In genomic region chr9:121199146-121199685, GRCm38 (mm10) we compare ENCODE assay signal across 4 mouse cellular contexts.
A peak's percentile ranks its signal among the peaks of the same experiment; 100 is the strongest.
DNase-seq lines count a peak whose midpoint lies in the region; ATAC-seq and TF ChIP-seq lines count a peak whose summit lies in the region.
"Not testable (repeated sequence)": the region's sequence is repeated elsewhere in the genome, so short reads cannot be mapped to it uniquely, and the experiment has no call there.

No protein-coding gene starts in this region.

- DNase-seq in heart, adult 11 months: peak; percentile 77
- DNase-seq in intestine, embryonic 14.5 days (ENCODE audit: low spot score): peak; percentile 29
- peak; percentile 7 for DNase-seq in liver, postnatal 0 days
- DNase-seq in stomach, postnatal 0 days (ENCODE audit: low spot score): peak; percentile 6

- not testable (repeated sequence) for H3K4me3 ChIP-seq in intestine, embryonic 14.5 days (ENCODE audit: low read depth, low read length); liver, postnatal 0 days (ENCODE audit: low read depth, low read length); stomach, postnatal 0 days (ENCODE audit: low read depth, low read length)

- 89% methylated on average over 5 of the region's 5 CpGs for WGBS in intestine, embryonic 14.5 days
- WGBS in liver, postnatal 0 days (ENCODE audit: insufficient replicate concordance): 68% methylated on average over 5 of the region's 5 CpGs
- WGBS in stomach, postnatal 0 days: 92% methylated on average over 5 of the region's 5 CpGs

- not testable (repeated sequence) for H3K27me3 ChIP-seq in intestine, embryonic 14.5 days (replicated peaks; ENCODE audit: control insufficient read depth, insufficient read depth, low read length); liver, postnatal 0 days (ENCODE audit: insufficient read depth, low read length); stomach, postnatal 0 days (ENCODE audit: control insufficient read depth, insufficient read depth, low read length)

- not testable (repeated sequence) for H3K4me1 ChIP-seq in intestine, embryonic 14.5 days (replicated peaks; ENCODE audit: control insufficient read depth, insufficient read depth, low read length); liver, postnatal 0 days (ENCODE audit: insufficient read depth); stomach, postnatal 0 days (replicated peaks; ENCODE audit: control insufficient read depth, insufficient read depth)

- not testable (repeated sequence) for H3K9me3 ChIP-seq in intestine, embryonic 14.5 days (ENCODE audit: control insufficient read depth, low read length); liver, postnatal 0 days (ENCODE audit: low read length); stomach, postnatal 0 days (ENCODE audit: control insufficient read depth, low read length)

- H3K4me2 ChIP-seq in intestine, embryonic 14.5 days (ENCODE audit: low read length); liver, postnatal 0 days (ENCODE audit: low read depth, low read length); stomach, postnatal 0 days (replicated peaks; ENCODE audit: low read depth): not testable (repeated sequence)

- TF ChIP-seq EP300 in liver, postnatal 0 days (IDR thresholded peaks at IDR 0.05; ENCODE audit: low read depth); stomach, postnatal 0 days (optimal IDR thresholded peaks at IDR 0.05): not testable (repeated sequence)

- H3K9ac ChIP-seq in intestine, embryonic 14.5 days (ENCODE audit: low read length); liver, postnatal 0 days (replicated peaks); stomach, postnatal 0 days (ENCODE audit: low read length): not testable (repeated sequence)

- TF ChIP-seq CTCF in liver, postnatal 0 days (IDR thresholded peaks at IDR 0.05; ENCODE audit: low read depth); stomach, postnatal 0 days (IDR thresholded peaks at IDR 0.05; ENCODE audit: low read depth): not testable (repeated sequence)

- not testable (repeated sequence) for H3K27ac ChIP-seq in intestine, embryonic 14.5 days (ENCODE audit: low read depth); liver, postnatal 0 days (ENCODE audit: low read depth); stomach, postnatal 0 days (replicated peaks)

- H3K36me3 ChIP-seq in intestine, embryonic 14.5 days (ENCODE audit: control insufficient read depth, insufficient read depth, low read length); liver, postnatal 0 days (replicated peaks; ENCODE audit: insufficient read depth, low read length); stomach, postnatal 0 days (ENCODE audit: control insufficient read depth, insufficient read depth, low read length): not testable (repeated sequence)

- not testable (repeated sequence) for ATAC-seq in intestine, embryonic 14.5 days (replicated peaks; ENCODE audit: low FRiP score, low TSS enrichment, low read depth); liver, postnatal 0 days; stomach, postnatal 0 days (ENCODE audit: low FRiP score, low TSS enrichment)

Comparison
In these comparisons a context has a peak if more than half of its experiments do, and no peak if none do; other contexts are left out.
1. DNase-seq: peak in every context shown above with its lines; median percentile 77 in heart, adult 11 months; 29 in intestine, embryonic 14.5 days; 7 in liver, postnatal 0 days; 6 in stomach, postnatal 0 days.